Mouse (Mus musculus) adrenal gland, adult (tissue): Measurements from ENCODE around the gene Apof.

ENCODE experiments used
- DNase-seq, 2 experiments: peaks; one replicate each; pipeline ENCODE4 v3.0.0; 2022 to 2023; ENCODE audit warnings: low spot score in 1 of 2; ENCODE audit not compliant: inconsistent age in 2 of 2

Apof gene

GRCm38 (mm10) chr10:128297221-128297620 is 28.8 kb downstream of the Apof start:
- peak in 1 of 2 experiments; percentile 81 for DNase-seq

- peak in 1 of 2 experiments; percentile 70 for DNase-seq
Measured at GRCm38 (mm10) chr10:128297622-128298021, 29.2 kb downstream of the Apof start.

DNA sequence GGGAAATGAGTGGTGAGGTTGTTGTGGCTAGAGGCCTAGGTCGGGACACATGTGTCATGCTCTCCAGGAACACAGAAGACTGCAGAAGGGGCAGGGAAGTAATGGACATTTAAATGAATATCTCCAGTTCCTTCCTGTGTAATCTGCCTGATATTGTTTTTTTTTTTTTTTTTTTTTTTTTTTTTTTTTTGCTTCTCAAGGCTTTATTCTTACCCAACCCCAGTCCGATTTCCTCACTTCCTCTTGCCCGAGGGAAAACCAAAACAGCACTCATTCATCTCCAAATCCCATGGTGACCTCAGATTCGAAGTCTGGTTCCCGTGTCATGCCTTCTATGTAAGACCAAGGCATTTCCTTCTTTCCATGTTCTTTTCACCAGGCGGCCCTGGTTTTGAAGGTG is 29.8 kb downstream of the Apof start:
- DNase-seq: peak in 1 of 2 experiments; percentile 64

- no peak for DNase-seq
Measured at GRCm38 (mm10) chr10:128298702-128299171, 30.3 kb downstream of the Apof start, which contains the start of gene Il23a. Gene Il23a (minus strand): TSS chr10:128298752.

- no peak for DNase-seq
Measured at GRCm38 (mm10) chr10:128302357-128302756, 33.9 kb downstream of the Apof start.

DNA sequence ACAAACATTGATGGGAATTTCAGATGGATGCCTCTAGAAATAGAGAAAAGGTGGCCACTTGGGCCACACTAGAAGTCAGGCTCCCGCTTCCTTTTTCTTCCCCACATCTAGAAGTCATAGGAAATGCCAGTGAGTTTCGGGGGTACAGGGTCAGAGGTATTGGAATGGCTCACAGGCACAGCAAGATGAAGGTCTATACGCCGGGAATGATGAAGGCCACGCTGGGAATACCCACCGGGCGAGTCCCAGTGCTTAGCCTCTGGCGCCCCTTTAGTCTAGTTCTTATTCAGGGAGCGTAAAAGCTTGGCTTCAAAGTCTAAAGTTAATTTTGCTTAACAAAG is 34.3 kb downstream of the Apof start:
- DNase-seq: no peak

DNA sequence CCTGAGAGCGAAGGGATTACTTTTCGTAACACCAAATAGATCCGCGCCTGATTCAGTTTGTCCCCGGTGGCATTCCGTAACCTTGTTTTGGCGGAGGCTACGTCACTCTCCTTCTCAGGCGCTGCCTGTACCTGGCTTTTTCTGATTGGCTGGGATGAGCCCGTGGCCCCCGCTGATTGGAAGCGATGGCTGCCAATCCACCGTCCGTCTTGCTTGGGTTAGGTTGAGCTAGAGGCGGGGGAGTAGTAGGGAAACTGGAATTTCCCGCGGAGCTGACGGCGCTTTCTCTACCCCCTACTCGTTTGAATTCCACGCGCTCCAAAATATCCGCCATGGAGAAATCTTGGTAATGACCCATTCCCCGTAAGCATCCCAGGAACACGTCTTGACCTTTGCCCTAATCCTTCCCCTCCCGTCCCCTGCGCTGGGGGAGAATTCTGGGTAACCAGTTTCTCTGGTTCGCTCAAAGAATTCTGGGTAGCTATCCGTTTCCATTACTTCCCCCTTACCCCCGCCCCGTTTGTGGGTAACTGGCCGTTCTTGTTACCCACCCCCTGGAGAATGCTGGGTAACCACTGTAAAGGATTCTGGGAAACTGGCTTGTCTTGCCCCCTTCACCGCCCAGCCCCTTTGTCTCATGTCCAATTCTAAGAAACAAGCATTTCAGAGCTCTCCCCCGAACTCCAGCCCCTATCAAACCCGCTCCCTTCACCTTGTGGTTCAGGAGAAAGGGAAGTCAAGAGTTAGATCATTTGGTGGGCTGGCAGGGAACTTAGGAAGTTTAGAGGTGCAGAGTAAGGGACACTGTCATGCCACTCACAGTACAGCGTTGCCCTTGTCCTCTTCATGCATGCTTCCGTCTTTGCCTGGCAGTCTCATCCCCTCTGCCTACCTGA is 34.9 kb downstream of the Apof start, which contains the start of gene Pan2:
TSS of gene Pan2 (plus strand) at position 210 of the 896 bp plus-strand sequence.
- peak; percentile 99 to 100 for DNase-seq

DNA sequence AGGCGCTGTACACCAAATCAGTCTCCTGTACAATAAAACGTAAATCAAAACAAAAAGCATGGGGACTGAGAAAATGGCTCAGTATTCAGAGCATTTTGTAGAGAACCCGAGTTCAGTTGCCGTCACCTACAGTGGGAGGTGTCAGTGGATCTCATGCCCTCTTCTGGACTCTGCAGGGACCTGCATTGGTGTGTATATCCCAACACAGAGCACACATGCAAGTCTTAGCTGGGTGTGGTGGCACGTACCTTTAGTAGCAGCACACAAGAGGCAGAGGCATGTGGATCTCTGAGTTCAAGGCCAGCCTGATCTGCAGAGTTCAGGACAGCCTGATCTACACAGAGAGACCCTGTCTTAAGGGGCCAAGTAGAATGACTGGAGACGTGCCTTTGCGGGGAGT is 41.2 kb downstream of the Apof start:
- no peak for DNase-seq

DNA sequence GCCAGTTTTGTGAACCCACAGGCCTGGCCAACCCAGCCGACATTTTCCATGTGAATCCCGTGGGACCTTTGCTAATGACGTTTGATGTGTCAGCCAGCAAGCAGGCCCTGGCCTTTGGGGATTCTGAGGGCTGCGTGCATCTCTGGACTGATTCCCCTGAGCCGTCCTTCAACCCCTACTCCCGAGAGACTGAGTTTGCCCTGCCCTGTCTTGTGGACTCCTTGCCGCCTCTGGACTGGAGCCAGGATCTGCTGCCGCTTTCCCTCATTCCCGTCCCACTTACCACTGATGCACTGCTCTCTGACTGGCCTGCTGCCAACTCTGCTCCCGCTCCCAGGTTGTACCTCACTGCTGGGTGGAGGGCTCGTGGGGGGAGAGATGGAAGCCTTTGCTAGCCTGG is 41.7 kb downstream of the Apof start:
- peak; percentile 73 to 88 for DNase-seq

GRCm38 (mm10) chr10:128310902-128311301 is 42.4 kb downstream of the Apof start:
- DNase-seq: no peak

DNA sequence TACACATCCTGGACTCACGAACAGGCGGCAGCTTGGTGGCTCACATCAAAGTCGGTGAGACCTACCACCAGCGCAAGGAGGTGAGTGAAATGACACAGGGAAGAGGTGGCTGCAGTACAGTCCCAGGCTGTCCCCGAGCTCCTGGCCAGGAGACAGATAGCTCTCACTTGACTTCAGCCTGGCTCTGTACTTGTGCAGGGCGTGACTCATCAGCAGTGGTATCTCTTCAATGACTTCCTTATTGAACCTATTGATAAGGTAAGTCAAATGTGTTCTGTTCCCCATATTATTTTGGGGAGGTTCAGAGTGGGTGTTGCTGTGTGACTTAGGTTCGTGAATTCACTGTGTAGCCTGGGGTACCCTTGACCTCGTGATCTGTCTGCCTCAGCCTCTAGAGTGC is 47.1 kb downstream of the Apof start:
- no peak for DNase-seq
